Mouse (Mus musculus) bone marrow macrophage, adult 2 months (primary cell): ENCODE results near the gene Tnfrsf8.

Source experiments
- CTCF ChIP-seq: IDR thresholded peaks from 2 replicates; pipeline ENCODE4 v1.5.1; 2012; ENCODE audit warnings: low read depth, mild to moderate bottlenecking, low read length, moderate library complexity
- POLR2A ChIP-seq: IDR thresholded peaks from 2 replicates; pipeline ENCODE4 v1.6.1; 2012; ENCODE audit warnings: mild to moderate bottlenecking, low read depth, low read length, borderline replicate concordance

DNA sequence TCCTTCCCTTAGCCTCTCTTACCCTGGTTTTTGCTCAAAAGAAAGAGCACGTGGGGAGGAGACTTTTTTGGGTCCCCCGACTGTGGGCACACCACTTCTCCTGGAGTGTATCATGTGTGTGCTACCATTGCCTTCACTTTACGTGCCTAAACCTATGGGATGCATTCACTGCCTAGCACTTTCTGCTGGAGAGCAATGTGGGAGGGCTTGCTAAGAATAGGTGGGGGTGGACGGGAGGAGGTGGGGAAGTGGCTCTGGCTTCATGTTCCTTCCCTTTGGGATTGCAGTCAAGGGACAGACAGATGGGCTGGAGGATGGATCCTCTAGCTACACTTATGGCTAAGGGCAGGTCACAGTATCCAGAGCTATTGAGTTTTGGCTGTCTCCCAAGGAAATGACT, 5.7 kb upstream of the Tnfrsf8 start:
- TF ChIP-seq CTCF (no peak), POLR2A (no peak)
